Mouse (Mus musculus): ENCODE results near the gene Aasdhppt. TPM values are rescaled to one million over a fixed set of nuclear protein-coding genes. Genes with fewer than 3 reads are reported as not detected.

Gene Aasdhppt
- total RNA-seq (2017), result 8.7 and 11.5 TPM in 2 replicates

DNA sequence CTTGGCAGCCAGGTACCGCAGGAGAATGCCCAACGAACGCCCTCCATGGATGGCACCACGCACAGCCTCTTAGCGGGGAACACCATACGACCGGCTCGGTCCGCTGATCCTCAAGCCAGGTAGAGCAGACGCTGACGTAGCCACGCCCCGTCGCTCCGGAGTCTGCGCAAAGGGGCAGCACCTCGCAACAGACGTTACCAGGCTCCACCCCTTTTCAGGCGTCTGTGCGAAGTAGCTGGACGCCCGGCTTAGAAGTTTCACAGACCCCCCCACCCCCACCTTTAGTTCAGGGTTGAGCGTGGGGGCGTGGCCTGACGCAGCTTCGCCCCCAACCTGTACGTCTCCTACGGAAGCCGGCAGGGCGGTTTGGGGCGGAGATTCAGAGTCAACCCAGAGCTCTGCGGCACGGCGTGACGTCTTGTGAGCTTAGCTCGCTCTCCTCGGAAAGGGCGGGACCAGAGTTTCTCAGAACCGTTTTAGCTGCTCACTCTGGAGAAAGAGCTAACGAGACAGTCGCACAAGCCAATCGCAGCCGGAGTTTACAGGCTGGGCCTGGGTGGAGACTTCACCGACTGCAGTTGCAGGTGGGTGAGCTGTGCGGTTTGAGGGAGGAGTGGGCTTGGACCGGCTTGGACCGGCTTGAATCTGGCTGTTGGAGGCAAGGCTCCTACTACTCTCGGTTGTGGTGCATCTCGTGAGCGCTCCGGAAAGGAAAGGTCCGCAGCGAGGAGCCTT lies at the start of gene Aasdhppt, which contains the start of gene Kbtbd3:
Gene Aasdhppt (minus strand): TSS at position 121 of the 735 bp plus-strand sequence.
Gene Kbtbd3 (plus strand): TSS at position 483 of the 735 bp plus-strand sequence.
- ATAC-seq (ENCODE audit: extremely low read depth, insufficient number of reproducible peaks, low FRiP score, poor library complexity, severe bottlenecking), result peak; percentile 85

DNA sequence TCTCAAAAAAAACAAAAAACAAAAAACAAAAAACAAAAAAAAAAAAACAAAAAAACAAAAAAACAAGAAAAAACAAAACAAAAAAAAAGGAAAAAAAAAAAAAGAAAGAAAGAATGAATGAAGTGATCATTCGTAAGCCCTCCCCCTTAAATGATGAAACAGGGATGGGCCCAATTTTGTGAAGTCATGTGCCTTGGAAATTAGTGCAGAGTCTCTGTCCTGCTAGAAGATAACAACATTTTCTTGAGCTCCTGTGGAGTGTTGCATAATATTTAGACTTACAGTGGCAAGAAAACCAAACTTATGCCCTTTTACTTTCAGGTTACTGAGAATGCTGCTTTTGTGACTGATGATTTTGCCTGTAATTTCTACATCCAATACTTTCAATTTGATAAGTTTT lies 43.9 kb upstream of the Aasdhppt start:
- ATAC-seq (ENCODE audit: extremely low read depth, insufficient number of reproducible peaks, low FRiP score, poor library complexity, severe bottlenecking), result no peak

DNA sequence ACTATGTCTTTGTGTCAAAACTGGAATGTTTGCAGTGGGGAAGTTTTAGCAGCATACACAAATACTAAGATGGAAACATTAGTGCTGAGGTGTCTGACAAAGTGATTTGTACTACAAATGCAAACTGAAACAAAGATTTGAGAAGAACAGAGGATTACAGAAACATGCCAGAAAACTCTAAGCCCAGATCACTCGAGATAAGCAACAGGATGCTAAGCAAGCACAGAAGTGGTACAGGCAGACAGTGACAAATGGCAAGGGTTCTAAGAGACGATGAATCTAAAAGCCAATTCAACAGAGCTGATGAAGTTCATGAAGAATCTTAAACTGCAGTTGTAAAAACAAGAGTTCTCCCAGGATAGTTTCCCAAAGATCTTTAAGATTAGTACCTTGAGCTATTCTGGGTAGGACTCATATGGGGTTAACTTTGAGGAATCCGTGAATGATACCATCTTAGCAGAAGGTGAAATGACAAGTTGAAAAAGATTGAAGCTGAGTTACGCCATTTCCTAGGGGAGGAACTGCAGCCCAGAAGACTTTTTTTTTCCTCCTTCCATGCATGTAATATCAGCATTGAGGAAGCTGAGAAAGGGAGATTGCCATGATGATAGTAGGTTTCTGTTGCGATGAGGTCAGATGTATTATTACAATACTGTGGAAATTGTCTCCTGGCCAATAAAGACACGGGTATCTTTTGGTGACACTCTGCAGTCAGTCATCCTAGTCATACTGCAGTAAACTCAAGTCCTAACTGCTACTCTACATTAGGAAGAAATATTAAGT lies 9.9 kb upstream of the Aasdhppt start:
- ATAC-seq (ENCODE audit: extremely low read depth, insufficient number of reproducible peaks, low FRiP score, poor library complexity, severe bottlenecking), result peak; percentile 33; the same call in 1 of the 2 replicates

DNA sequence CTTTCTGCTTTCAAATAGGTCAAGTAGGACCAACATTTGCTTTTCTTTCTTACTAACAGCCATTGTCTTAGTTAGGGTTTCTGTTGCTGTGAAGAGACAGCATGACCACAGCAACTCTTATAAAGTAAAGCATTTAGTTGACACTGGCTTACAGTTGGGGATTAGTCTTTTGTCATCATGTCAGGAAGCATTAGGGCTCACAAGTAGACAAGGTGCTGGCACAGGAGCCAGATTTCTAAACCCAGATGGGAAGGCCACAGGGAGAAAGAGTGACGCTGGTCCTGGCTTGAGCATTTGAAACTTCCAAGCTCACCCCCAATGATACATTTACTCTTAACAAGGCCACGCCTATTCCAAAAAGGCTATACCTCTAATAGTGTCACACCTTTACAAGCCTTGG lies 6.5 kb upstream of the Aasdhppt start:
- ATAC-seq (ENCODE audit: extremely low read depth, insufficient number of reproducible peaks, low FRiP score, poor library complexity, severe bottlenecking), result no peak

DNA sequence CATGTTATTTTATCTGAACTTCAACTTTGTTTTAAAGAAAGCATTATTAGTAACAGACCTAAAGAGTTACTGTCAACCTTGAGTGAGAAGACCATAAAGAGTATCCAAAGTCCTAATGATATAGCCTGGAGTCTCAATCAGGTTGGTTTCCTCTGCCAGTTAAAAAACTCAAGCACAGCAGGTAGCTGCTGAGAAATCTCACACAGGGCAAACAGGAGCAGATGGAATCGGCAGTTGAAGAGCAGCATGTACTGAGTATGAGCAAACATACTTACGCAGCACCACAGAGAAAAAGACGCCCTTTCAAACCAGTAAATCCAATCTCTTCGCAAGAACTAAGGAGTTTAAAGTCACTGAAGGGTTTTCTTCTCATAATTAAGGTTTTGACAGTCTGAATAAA lies 4.7 kb upstream of the Aasdhppt start:
- ATAC-seq (ENCODE audit: extremely low read depth, insufficient number of reproducible peaks, low FRiP score, poor library complexity, severe bottlenecking), result no peak

DNA sequence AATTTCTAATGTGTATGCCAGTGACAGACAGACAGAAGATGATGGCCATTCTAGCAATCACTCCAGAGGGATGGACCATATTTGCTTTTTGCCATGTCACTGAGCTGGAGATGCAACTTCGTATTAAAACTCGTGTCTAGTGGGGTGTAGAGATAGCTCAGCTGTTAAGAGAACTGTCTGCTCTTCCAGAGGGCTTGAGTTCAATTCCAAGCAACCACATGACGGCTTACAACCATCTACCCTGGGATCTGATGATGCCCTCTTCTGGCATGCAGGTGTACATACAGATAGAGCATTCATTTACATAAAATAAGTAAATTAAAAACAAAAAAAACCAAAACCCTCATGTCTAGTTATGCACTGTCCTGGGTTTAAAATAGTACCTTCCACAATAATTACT lies 1.9 kb upstream of the Aasdhppt start:
- ATAC-seq (ENCODE audit: extremely low read depth, insufficient number of reproducible peaks, low FRiP score, poor library complexity, severe bottlenecking), result no peak

DNA sequence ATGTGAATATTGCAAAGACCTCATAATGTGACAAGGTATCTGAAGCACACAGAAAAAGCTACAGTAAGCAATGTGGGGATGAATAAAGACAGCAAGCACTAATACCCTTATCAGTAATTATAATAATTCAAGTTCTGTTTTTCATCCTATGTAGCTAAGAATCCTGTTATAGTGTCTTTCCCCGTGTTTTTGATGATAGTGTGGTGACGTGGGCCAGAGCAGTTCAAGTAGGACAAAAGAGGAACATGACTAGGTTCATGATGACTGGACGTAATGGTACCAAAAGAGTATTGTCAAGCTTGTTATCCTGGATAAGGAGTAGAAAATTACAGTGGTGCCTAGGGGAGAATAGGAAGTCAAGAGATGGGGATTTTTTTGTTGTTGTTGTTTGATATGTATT lies 1.4 kb upstream of the Aasdhppt start:
- ATAC-seq (ENCODE audit: extremely low read depth, insufficient number of reproducible peaks, low FRiP score, poor library complexity, severe bottlenecking), result peak; percentile 11; the same call in 1 of the 2 replicates

DNA sequence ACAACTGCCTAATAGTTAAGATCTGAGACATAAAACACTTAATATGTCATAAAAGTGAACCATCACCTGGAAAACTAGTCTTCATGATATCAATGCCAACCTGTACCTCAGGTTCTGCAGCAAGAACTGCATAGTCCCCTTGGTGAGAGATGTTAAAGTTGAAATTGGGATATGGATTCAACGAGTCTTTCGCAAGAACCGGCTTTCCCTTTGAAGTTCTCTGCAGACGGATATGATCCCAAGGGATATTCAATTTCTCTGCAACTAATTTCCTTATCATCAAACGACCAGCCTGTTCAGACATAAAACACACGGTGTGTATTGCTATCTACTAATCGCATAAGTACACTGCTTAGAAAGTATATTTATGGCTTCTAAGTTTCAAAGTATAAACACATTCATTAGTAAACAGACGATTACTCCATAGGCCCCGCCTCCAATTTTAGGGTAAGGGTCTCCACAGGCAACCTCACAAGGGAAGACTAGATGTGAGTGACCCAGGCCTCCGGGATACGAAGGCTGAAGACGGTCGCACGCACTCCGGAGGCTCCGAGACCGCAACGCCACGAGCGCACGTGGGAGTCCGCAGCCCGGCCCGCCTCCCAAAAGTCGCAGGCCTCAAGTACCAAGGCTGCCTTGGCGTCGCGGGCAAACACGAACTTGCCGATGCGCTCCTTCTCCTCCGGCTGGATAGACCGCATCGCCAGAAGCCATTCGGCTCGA lies 482 bp downstream of the Aasdhppt start:
- peak; percentile 13; the same call in 1 of the 2 replicates for ATAC-seq (ENCODE audit: extremely low read depth, insufficient number of reproducible peaks, low FRiP score, poor library complexity, severe bottlenecking)

DNA sequence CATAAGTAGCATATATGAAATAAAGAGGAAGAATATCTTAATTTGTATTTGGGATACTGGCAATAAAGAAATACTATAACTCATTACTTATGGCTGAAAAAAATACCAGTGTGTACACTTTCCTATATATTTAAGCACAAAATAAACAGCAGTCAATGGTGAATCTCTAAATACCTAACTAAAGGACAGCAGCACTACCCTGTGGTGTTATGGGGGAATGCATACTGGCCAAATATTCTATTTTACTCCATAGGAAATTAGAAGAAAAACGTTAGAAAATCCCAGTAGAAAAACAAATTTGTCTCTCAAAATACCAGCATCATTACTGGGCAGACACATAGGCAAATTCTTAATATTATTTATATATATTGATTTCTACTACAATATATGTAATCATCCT lies 4.4 kb downstream of the Aasdhppt start:
- ATAC-seq (ENCODE audit: extremely low read depth, insufficient number of reproducible peaks, low FRiP score, poor library complexity, severe bottlenecking), result no peak

DNA sequence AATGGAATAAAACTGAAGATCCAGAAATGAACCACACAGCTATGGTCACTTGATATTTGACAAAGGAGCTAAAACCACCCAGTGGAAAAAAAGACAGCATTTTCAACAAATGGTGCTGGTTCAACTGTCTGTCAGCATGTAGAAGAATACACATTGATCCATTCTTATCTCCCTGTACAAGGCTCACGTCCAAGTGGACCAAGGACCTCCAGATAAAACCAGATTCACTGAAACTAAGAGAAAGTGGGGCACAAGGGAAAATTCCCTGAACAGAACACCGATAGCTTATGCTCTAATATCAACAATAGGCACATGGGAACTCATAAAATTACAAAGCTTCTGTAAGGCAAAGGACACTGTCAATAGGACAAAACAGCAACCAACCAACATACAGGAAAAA lies 8.8 kb downstream of the Aasdhppt start:
- ATAC-seq (ENCODE audit: extremely low read depth, insufficient number of reproducible peaks, low FRiP score, poor library complexity, severe bottlenecking), result no peak

DNA sequence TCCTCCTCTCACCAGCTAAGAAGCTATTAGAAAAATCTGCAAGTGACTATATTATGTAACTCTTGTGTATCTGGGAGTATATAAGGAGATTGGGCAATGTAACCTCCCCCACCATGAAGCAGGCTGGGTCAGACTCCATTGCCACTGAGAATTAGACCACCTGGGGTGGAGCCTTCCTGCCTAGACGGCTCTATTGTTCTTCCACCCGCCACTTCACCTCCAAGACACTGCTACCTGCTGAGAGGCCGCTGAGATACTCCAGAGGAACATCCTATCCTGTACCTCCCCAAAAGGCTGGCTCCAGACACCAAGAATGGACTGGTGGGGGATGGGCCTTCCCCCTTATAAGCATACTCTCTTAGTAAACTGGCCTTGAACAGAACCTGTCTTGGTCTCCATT lies 25.4 kb downstream of the Aasdhppt start:
- no peak for ATAC-seq (ENCODE audit: extremely low read depth, insufficient number of reproducible peaks, low FRiP score, poor library complexity, severe bottlenecking)

DNA sequence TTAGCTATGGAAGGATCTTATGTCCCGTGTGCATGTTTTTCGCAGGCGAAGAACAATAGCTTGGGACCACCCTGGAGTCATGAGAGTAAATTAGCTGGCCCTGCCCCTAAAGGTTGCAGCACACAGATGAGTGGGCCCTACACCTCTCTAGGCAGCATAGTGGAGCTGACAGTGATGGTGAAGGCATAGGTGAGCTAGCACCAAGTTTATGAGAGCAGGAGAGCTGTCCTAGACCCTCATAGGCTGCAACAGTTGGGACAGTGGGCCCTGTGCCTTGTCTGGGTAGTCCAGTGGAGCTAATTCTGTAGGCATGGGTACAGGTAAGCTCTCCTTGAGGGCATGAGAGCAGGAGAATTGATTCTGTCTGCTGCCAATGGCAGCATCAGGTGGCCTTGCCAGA lies 42.4 kb downstream of the Aasdhppt start:
- no peak for ATAC-seq (ENCODE audit: extremely low read depth, insufficient number of reproducible peaks, low FRiP score, poor library complexity, severe bottlenecking)

DNA sequence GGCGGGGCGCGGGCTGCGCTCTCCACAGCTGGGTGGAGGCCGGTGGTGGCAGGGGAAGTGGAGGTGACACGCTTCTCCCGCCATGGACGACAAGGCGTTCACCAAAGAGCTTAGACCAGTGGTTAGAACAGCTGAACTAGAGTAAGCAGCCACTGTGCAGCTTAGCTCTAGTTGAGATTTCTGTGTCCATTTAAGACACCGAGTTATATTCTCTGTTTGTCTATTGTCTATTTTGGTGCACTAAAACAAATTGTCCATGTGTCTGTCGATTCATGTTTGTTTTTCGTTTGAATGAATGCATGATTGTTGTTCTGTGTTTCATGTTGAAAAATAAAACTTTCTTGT lies 48.6 kb downstream of the Aasdhppt start:
- ATAC-seq (ENCODE audit: extremely low read depth, insufficient number of reproducible peaks, low FRiP score, poor library complexity, severe bottlenecking), result no peak

DNA sequence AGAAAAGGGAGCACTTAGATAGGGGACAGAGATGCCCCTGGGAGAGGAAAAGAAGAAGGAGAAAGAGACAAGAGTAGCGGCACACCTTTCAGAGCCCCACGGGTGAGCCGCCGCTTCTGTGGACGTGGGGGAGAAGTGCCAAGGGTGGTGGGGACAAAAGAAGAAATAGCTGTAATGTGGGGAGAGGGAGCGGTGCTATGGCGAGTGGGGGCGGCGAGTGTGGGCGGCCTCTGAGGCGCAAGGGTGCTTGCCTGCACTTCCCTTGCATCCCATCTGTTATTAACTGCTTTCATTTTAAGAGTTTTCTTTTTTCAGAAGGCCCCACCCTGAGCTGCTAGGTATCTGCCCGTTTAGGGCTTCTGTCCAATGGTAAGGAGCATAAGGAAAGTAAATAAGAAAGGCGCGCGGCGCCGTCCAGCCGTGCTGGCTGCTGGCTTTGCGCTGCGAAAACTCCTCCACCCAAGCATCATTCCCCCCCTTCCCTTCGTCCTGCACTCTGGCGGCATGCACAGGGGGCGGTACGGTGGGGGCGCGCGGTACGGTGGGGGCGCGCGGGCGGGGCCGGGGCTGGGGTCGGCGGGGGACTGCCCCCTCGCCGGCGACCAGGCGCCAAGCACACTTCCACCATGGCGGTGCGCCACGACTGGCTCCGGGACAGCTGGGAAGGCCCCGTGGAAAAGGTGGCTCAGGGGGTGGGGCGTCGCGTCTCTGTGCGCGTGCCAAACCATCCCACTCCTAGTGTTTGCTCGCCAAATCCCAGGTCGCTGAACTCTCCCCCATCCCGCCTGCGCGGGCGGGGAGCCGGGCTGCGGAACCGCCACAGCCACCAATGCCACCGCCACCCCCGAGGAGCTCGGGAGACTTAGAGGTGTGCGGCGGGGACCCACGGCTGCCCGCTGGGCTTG lies 49.2 kb downstream of the Aasdhppt start:
- ATAC-seq (ENCODE audit: extremely low read depth, insufficient number of reproducible peaks, low FRiP score, poor library complexity, severe bottlenecking), result no peak

DNA sequence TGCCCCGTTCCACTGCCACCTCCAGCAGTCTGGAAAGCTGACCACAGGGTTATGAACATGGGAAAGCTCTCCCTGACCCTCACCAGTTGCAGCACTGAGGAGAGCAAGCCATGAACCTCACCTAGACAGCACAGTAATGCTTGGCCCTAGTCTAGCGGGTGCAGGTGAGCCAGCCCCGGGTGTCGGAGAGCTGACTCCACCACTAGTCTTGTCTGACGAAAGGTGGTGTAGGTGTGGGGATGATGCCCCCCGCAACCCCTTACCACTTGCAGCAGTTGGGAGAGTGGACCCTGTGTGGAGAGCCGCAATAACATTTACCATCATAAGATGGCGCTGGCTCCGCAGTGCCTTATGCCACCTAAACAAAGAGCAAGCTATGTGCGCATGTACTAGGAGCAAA lies 50.2 kb downstream of the Aasdhppt start:
- ATAC-seq (ENCODE audit: extremely low read depth, insufficient number of reproducible peaks, low FRiP score, poor library complexity, severe bottlenecking), result no peak
